Mouse (Mus musculus): ENCODE results near the gene Zfp280b. TPM values are rescaled to one million over a fixed set of nuclear protein-coding genes. Genes with fewer than 3 reads are reported as not detected.

The Zfp280b gene
- polyA plus RNA-seq, 1 experiment from 2014 or later = 12.8 TPM

Small RNAs within 50 kb of the gene (microRNA-seq; reads per million reads assigned to microRNA genes)
- gene Mir6409 = not detected

Other genes starting within 250 kb of the Zfp280b start
- gene Gstt1, start 234.1 kb upstream of the Zfp280b start, polyA plus RNA-seq (2015; fragmentation: Nextera tagmentation; extraction: Ambion mirVana) = 14.5 and 16.9 TPM in 2 replicates
- gene Gstt4, start 210.1 kb upstream of the Zfp280b start, polyA plus RNA-seq (2015; fragmentation: Nextera tagmentation; extraction: Ambion mirVana) = not detected in 2 replicates
- 7.4 and 7.5 TPM in 2 replicates for gene Gstt2, start 195.2 kb upstream of the Zfp280b start, polyA plus RNA-seq (2015; fragmentation: Nextera tagmentation; extraction: Ambion mirVana)
- 1,455 and 1,508 TPM in 2 replicates for gene Mif, start 172.4 kb upstream of the Zfp280b start, polyA plus RNA-seq (2015; fragmentation: Nextera tagmentation; extraction: Ambion mirVana)
- 2.1 and 2.8 TPM in 2 replicates for gene Derl3, start 139.2 kb upstream of the Zfp280b start, polyA plus RNA-seq (2015; fragmentation: Nextera tagmentation; extraction: Ambion mirVana)
- 300 and 303 TPM in 2 replicates for gene Smarcb1, start 111.0 kb upstream of the Zfp280b start, polyA plus RNA-seq (2015; fragmentation: Nextera tagmentation; extraction: Ambion mirVana)
- gene Chchd10, start 99.5 kb upstream of the Zfp280b start, polyA plus RNA-seq (2015; fragmentation: Nextera tagmentation; extraction: Ambion mirVana) = 82.8 and 88.3 TPM in 2 replicates
- gene Mmp11, start 96.2 kb upstream of the Zfp280b start, polyA plus RNA-seq (2015; fragmentation: Nextera tagmentation; extraction: Ambion mirVana) = 18.2 and 21.6 TPM in 2 replicates
- 1.1 and 1.3 TPM in 2 replicates for gene Gm867, start 92.0 kb upstream of the Zfp280b start, polyA plus RNA-seq (2015; fragmentation: Nextera tagmentation; extraction: Ambion mirVana)
- gene Vpreb3, start 89.6 kb upstream of the Zfp280b start, polyA plus RNA-seq (2015; fragmentation: Nextera tagmentation; extraction: Ambion mirVana) = 0.77 TPM in 1 of 2 replicates, not detected in the other
- not detected in 2 replicates for gene Gm5134, start 78.1 kb upstream of the Zfp280b start, polyA plus RNA-seq (2015; fragmentation: Nextera tagmentation; extraction: Ambion mirVana)
- not detected in 2 replicates for gene Slc5a4b, start 78.3 kb downstream of the Zfp280b start, polyA plus RNA-seq (2015; fragmentation: Nextera tagmentation; extraction: Ambion mirVana)
- 0.15 TPM in 1 of 2 replicates, not detected in the other for gene Slc5a4a, start 114.8 kb downstream of the Zfp280b start, polyA plus RNA-seq (2015; fragmentation: Nextera tagmentation; extraction: Ambion mirVana)
- gene Prmt2, start 205.2 kb downstream of the Zfp280b start, polyA plus RNA-seq (2015; fragmentation: Nextera tagmentation; extraction: Ambion mirVana) = 400 and 410 TPM in 2 replicates
- 1.3 and 1.5 TPM in 2 replicates for gene S100b, start 221.2 kb downstream of the Zfp280b start, polyA plus RNA-seq (2015; fragmentation: Nextera tagmentation; extraction: Ambion mirVana)